Mouse (Mus musculus) MEL (cell line): ENCODE data around the gene Fam214a. TPM values are rescaled to one million over a fixed set of nuclear protein-coding genes. Genes with fewer than 3 reads are reported as not detected.

Source experiments
- DNase-seq: peaks from one replicate; pipeline ENCODE4 v3.0.0; 2011; ENCODE audit warnings: low read depth, low spot score
- H3K27ac ChIP-seq: 2 replicates; pipeline ENCODE4 v1.5.1; 2012; ENCODE audit warnings: low read depth, mild to moderate bottlenecking, control low read depth, low read length, moderate library complexity; ENCODE audit not compliant: control insufficient read depth
- H3K27me3 ChIP-seq, 2 experiments: fragments of 150-350 bp in 1 of 2; sonication (generic) in 1 of 2; 2 replicates each; pipeline ENCODE4 v1.6.1; 2012; ENCODE audit warnings: low read length in 2 of 2, mild to moderate bottlenecking in 2 of 2, improper control_type of control experiment in 1 of 2, moderate library complexity in 1 of 2; ENCODE audit not compliant: insufficient read depth in 2 of 2, control insufficient read depth in 1 of 2
- H3K36me3 ChIP-seq, 2 experiments: 2 replicates each; pipeline ENCODE4 v1.6.1; 2012 to 2014; ENCODE audit warnings: low read length in 2 of 2, improper control_type of control experiment in 1 of 2, inconsistent platforms in 1 of 2, mild to moderate bottlenecking in 1 of 2; ENCODE audit not compliant: insufficient read depth in 2 of 2, control insufficient read depth in 1 of 2
- H3K4me1 ChIP-seq, 2 experiments: fragments of 150-350 bp in 1 of 2; sonication (generic) in 1 of 2; 2 replicates each; pipeline ENCODE4 v1.6.1; 2012; ENCODE audit warnings: low read length in 2 of 2, improper control_type of control experiment in 1 of 2, mild to moderate bottlenecking in 1 of 2; ENCODE audit not compliant: insufficient read depth in 2 of 2, control insufficient read depth in 1 of 2
- H3K4me3 ChIP-seq, 2 experiments: fragments of 150-350 bp in 1 of 2; sonication (generic) in 1 of 2; 2 replicates each; pipeline ENCODE4 v1.5.1; 2012; ENCODE audit warnings: low read depth in 2 of 2, low read length in 2 of 2, mild to moderate bottlenecking in 2 of 2, moderate library complexity in 2 of 2, control low read depth in 1 of 2, improper control_type of control experiment in 1 of 2; ENCODE audit not compliant: control insufficient read depth in 1 of 2, insufficient read depth in 1 of 2
- H3K79me2 ChIP-seq: 2 replicates; pipeline ENCODE4 v1.6.1; 2012; ENCODE audit warnings: mild to moderate bottlenecking, low read length, moderate library complexity; ENCODE audit not compliant: control insufficient read depth, poor library complexity, insufficient read depth
- H3K9ac ChIP-seq: 2 replicates; pipeline ENCODE4 v1.6.1; 2012; ENCODE audit warnings: low read depth, mild to moderate bottlenecking, control low read depth, low read length, moderate library complexity; ENCODE audit not compliant: control insufficient read depth, poor library complexity, severe bottlenecking
- H3K9me3 ChIP-seq: fragments of 150-350 bp; sonication (generic); replicated peaks from 2 replicates; pipeline ENCODE4 v1.6.1; 2012; ENCODE audit warnings: mild to moderate bottlenecking, low read length, improper control_type of control experiment, moderate library complexity; ENCODE audit not compliant: insufficient read depth
- CHD2 ChIP-seq: IDR thresholded peaks from 2 replicates; pipeline ENCODE4 v1.6.1; 2011; ENCODE audit warnings: low read length, improper control_type of control experiment
- CTCF ChIP-seq, 3 experiments: IDR thresholded peaks in 2 of 3; conservative IDR thresholded peaks in 1 of 3; 2 replicates each; pipeline ENCODE4 v1.5.1; 2011 to 2012; ENCODE audit warnings: low read length in 3 of 3, low read depth in 2 of 3, mild to moderate bottlenecking in 2 of 3, improper control_type of control experiment in 1 of 3, inconsistent platforms in 1 of 3, mixed read lengths in 1 of 3, moderate library complexity in 1 of 3; ENCODE audit not compliant: control insufficient read depth in 1 of 3, insufficient read depth in 1 of 3, poor library complexity in 1 of 3, severe bottlenecking in 1 of 3
- E2F4 ChIP-seq: IDR thresholded peaks from 2 replicates; pipeline ENCODE4 v1.6.1; 2011; ENCODE audit warnings: low read depth, low read length, improper control_type of control experiment, borderline replicate concordance
- GATA1 ChIP-seq: IDR thresholded peaks from 2 replicates; pipeline ENCODE4 v1.6.1; 2011; ENCODE audit warnings: low read depth, low read length, improper control_type of control experiment
- KAT2A ChIP-seq: conservative IDR thresholded peaks from 2 replicates; pipeline ENCODE4 v1.6.1; 2012; ENCODE audit warnings: low read depth, low read length, improper control_type of control experiment, inconsistent platforms
- MAX ChIP-seq: IDR thresholded peaks from 2 replicates; pipeline ENCODE4 v1.6.1; 2011; ENCODE audit warnings: low read length, improper control_type of control experiment
- MYB ChIP-seq: IDR thresholded peaks from 2 replicates; pipeline ENCODE4 v1.6.1; 2011; ENCODE audit warnings: mild to moderate bottlenecking, low read depth, low read length, improper control_type of control experiment
- MYC ChIP-seq: IDR thresholded peaks from 2 replicates; pipeline ENCODE4 v1.6.1; 2011; ENCODE audit warnings: low read depth, mild to moderate bottlenecking, low read length, improper control_type of control experiment, moderate library complexity
- NELFE ChIP-seq: IDR thresholded peaks from 2 replicates; pipeline ENCODE4 v1.6.1; 2011; ENCODE audit warnings: low read depth, low read length, improper control_type of control experiment
- POLR2A ChIP-seq, 2 experiments: IDR thresholded peaks; 2 replicates each; pipeline ENCODE4 v1.6.1; 2011 to 2012; ENCODE audit warnings: low read length in 2 of 2, mild to moderate bottlenecking in 2 of 2, control low read depth in 1 of 2, improper control_type of control experiment in 1 of 2, low read depth in 1 of 2, moderate library complexity in 1 of 2; ENCODE audit not compliant: control insufficient read depth in 1 of 2, insufficient read depth in 1 of 2, poor library complexity in 1 of 2
- RAD21 ChIP-seq: IDR thresholded peaks from 2 replicates; pipeline ENCODE4 v1.6.1; 2011; ENCODE audit warnings: mild to moderate bottlenecking, low read depth, low read length, improper control_type of control experiment
- SIN3A ChIP-seq: IDR thresholded peaks from 2 replicates; pipeline ENCODE4 v1.6.1; 2012; ENCODE audit warnings: low read length, improper control_type of control experiment, inconsistent platforms
- SMC3 ChIP-seq: IDR thresholded peaks from 2 replicates; pipeline ENCODE4 v1.6.1; 2011; ENCODE audit warnings: low read depth, low read length, improper control_type of control experiment
- TBP ChIP-seq: IDR thresholded peaks from 2 replicates; pipeline ENCODE4 v1.8.0; 2011; ENCODE audit warnings: low read depth, low read length, improper control_type of control experiment
- ZMIZ1 ChIP-seq: IDR thresholded peaks from 2 replicates; pipeline ENCODE4 v1.6.1; 2012; ENCODE audit warnings: low read depth, mild to moderate bottlenecking, inconsistent platforms, low read length, improper control_type of control experiment, moderate library complexity
- ZNF384 ChIP-seq: IDR thresholded peaks from 2 replicates; pipeline ENCODE4 v1.6.1; 2012; ENCODE audit warnings: low read depth, mild to moderate bottlenecking, inconsistent platforms, low read length, improper control_type of control experiment
- polyA plus RNA-seq, 2 experiments: library from polyadenylated mRNA; stranded (reverse) in 1 of 2; unstranded in 1 of 2; fragments of >175 nt in 1 of 2; fragments of >200 nt in 1 of 2; gene quantifications; 2 replicates each; pipeline versions ENCODE4 v1.2.1 to v1.2.4; 2012; ENCODE audit warnings: low replicate concordance in 2 of 2, low read depth in 1 of 2; ENCODE audit not compliant: insufficient read length in 2 of 2, insufficient read depth in 1 of 2, missing spikeins in 1 of 2
- total RNA-seq: library from RNA; depleted of rRNA; stranded (reverse); fragments of 300-350 nt; gene quantifications from 2 replicates; pipeline ENCODE4 v1.2.3, GENCODE M21; 2012

The Fam214a gene
- total and polyA plus RNA-seq, 3 experiments, result 2.3 to 3.9 TPM; not detected in 1

DNA sequence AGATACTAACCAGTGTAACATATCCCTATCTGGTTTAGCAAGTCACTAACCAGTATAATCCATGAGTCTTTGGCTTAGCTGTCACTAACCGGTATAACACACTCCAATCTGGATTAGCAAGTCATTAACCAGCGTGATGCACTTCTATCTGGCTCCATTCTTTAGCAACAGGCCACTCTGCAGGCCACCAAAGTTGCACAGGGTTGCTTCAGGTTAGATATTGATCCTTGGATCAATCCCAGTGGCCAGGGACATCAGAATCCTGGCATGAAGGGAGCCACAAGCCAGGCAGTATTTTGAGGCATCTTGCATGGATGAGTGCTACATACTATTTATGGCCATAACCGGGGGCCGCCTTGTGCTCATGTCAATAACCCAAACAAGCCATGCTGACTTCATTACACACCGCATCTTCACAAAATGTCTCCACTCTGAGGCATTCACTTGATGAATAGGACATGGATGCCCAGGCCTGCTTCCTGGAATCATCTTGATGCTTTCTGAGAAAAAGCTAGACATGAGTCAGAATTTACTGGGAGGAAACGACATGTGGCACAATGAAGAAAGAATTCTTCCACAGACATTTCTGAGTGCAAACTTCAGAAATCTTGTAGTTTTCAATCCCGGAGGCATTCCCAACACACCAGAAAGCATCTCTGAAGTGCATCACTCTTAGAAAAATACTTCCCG is 5.8 kb upstream of the Fam214a start:
- no peaks in the 10 kb centered on the region for H3K9me3 ChIP-seq
- no peak for TF ChIP-seq MAX
- TF ChIP-seq E2F4, result no peak
- TF ChIP-seq ZNF384, result no peak
- no peak for TF ChIP-seq CHD2
- no peak for TF ChIP-seq SIN3A
- H3K27me3 ChIP-seq, result peaks cover 0 to 1% of the 10 kb centered on the region in 2 experiments; a peak in 1 of 4 replicates
- no peak for DNase-seq
- H3K4me3 ChIP-seq, result no peak overlapping the region
- H3K36me3 ChIP-seq, result no peaks in the 10 kb centered on the region
- no peaks in the 10 kb centered on the region for H3K79me2 ChIP-seq
- no peak overlapping the region for H3K9ac ChIP-seq
- H3K4me1 ChIP-seq, result no peaks in the 10 kb centered on the region
- no peak overlapping the region for H3K27ac ChIP-seq

DNA sequence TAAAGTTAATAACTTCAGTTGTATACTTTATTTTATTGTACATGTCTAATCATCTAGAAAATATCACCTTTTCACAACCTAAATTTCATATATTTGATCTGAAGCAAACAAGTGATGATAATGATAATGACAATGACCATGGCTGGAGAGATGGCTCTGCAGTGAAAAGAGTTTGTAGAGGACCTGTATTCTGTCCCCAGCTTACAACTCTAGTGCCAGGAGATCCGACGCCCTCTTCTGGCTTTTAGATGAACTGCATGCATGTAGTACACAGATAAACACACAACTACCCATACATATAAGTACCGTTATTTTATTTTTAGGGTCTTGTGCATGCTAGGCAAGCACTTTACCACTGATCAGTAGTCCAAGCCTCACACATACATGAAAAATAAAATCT is 1.2 kb upstream of the Fam214a start:
- peaks cover 0 to 4% of the 10 kb centered on the region in 2 experiments; a peak in 1 of 4 replicates for H3K4me1 ChIP-seq
- peak; percentile 59 for DNase-seq
- no peaks in the 10 kb centered on the region; the same call in 1 of the 2 replicates for H3K79me2 ChIP-seq
- peaks cover 0 to 5% of the 10 kb centered on the region in 2 experiments; a peak in 2 of 4 replicates for H3K36me3 ChIP-seq
- H3K4me3 ChIP-seq, result no peak overlapping the region
- TF ChIP-seq KAT2A (no peak), TBP (no peak), NELFE (no peak), RAD21 (peak; percentile 3; the same call in 1 of the 2 replicates), POLR2A (IDR thresholded peaks at IDR 0.05; ENCODE audit: control insufficient read depth in 1 of 2, insufficient read depth in 1 of 2, low read depth in 1 of 2, low read length in 2 of 2, poor library complexity in 1 of 2) (no peak), GATA1 (no peak), ZMIZ1 (no peak), CTCF (IDR thresholded peaks at IDR 0.05 in 2 of 3, conservative IDR thresholded peaks at IDR 0.05 in 1 of 3; ENCODE audit: control insufficient read depth in 1 of 3, insufficient read depth in 1 of 3, low read depth in 2 of 3, low read length in 3 of 3, poor library complexity in 1 of 3, severe bottlenecking in 1 of 3) (peak; percentile 34 to 70 (median 47)), MYC (no peak), MAX (no peak), SMC3 (peak; percentile 23; the same call in 1 of the 2 replicates), SIN3A (no peak), MYB (no peak), ZNF384 (no peak), CHD2 (no peak)
- TF ChIP-seq, all 39 proteins: peak for 3
- Histone ChIP-seq H3K9me3 (no peaks in the 10 kb centered on the region), H3K27me3 (no peaks in the 10 kb centered on the region), H3K9ac (no peak overlapping the region), H3K27ac (no peak overlapping the region)
